Mouse (Mus musculus) liver, embryonic 14.5 days (tissue): ENCODE results near the gene Plekha7. TPM values are rescaled to one million over a fixed set of nuclear protein-coding genes. Genes with fewer than 3 reads are reported as not detected.

Source experiments
- ATAC-seq: fragments of 200-750 bp; cut with Nextera tagmentation; 2 replicates; pipeline ENCODE4 v1.8.0; 2017; ENCODE audit warnings: moderate number of reproducible peaks, mild to moderate bottlenecking, moderate library complexity; ENCODE audit not compliant: insufficient read depth
- DNase-seq, 3 experiments: peaks; one replicate each; pipeline ENCODE4 v3.0.0-alpha.2; 2012 to 2013; ENCODE audit warnings: low read depth in 3 of 3, low spot score in 3 of 3
- H3K27ac ChIP-seq: fragments of 300-500 bp; sonication (generic); 2 replicates; pipeline ENCODE4 v1.5.1; 2014; ENCODE audit warnings: moderate library complexity, mild to moderate bottlenecking, control low read depth, inconsistent platforms
- H3K27me3 ChIP-seq: fragments of 300-500 bp; sonication (generic); 2 replicates; pipeline ENCODE4 v1.6.1; 2014; ENCODE audit warnings: mild to moderate bottlenecking, low read length, moderate library complexity; ENCODE audit not compliant: control insufficient read depth, insufficient read depth
- H3K36me3 ChIP-seq: fragments of 300-500 bp; sonication (generic); replicated peaks from 2 replicates; pipeline ENCODE4 v1.6.1; 2014; ENCODE audit warnings: low read depth; ENCODE audit not compliant: control insufficient read depth, insufficient read depth
- H3K4me1 ChIP-seq, 2 experiments: fragments of 200-500 bp in 1 of 2; fragments of 300-500 bp in 1 of 2; sonication (generic) in 1 of 2; replicated peaks; 2 replicates each; pipeline ENCODE4 v1.6.1; 2012 to 2014; ENCODE audit warnings: antibody characterized with exemption in 1 of 2, inconsistent platforms in 1 of 2, low read length in 1 of 2; ENCODE audit not compliant: control insufficient read depth in 2 of 2, insufficient read depth in 2 of 2
- H3K4me2 ChIP-seq: fragments of 300-500 bp; sonication (generic); 2 replicates; pipeline ENCODE4 v1.6.1; 2014; ENCODE audit warnings: low read depth, mild to moderate bottlenecking, control low read depth, moderate library complexity
- H3K4me3 ChIP-seq, 2 experiments: fragments of 200-500 bp in 1 of 2; fragments of 300-500 bp in 1 of 2; sonication (generic) in 1 of 2; 2 replicates each; pipeline ENCODE4 v1.5.1; 2012 to 2014; ENCODE audit warnings: low read depth in 2 of 2, low read length in 2 of 2, mild to moderate bottlenecking in 2 of 2, control low read depth in 1 of 2, inconsistent platforms in 1 of 2, moderate library complexity in 1 of 2; ENCODE audit not compliant: insufficient read depth in 1 of 2
- H3K9ac ChIP-seq: fragments of 300-500 bp; sonication (generic); replicated peaks from 2 replicates; pipeline ENCODE4 v1.6.1; 2014; ENCODE audit warnings: mild to moderate bottlenecking, control low read depth, moderate library complexity
- H3K9me3 ChIP-seq: fragments of 300-500 bp; sonication (generic); 2 replicates; pipeline ENCODE4 v1.6.1; 2016; ENCODE audit warnings: low read length, mixed read lengths; ENCODE audit not compliant: control insufficient read depth
- CTCF ChIP-seq: IDR thresholded peaks from 2 replicates; pipeline ENCODE4 v1.5.1; 2016; ENCODE audit warnings: antibody characterized with exemption, low read depth, control low read depth
- EP300 ChIP-seq: IDR thresholded peaks from 2 replicates; pipeline ENCODE4 v1.6.1; 2016; ENCODE audit warnings: antibody characterized with exemption, low read depth
- WGBS: fragments of 180-500 bp; shearing (Covaris S2); extraction: QIAGEN DNeasy Blood & Tissue Kit; methylation state at CpG from one replicate; pipeline ENCODE4 v1.1.7; 2014; ENCODE audit not compliant: insufficient replicate concordance; 5-methylcytosine and 5-hydroxymethylcytosine counted together
- polyA plus RNA-seq, 2 experiments: library from polyadenylated mRNA; depleted of rRNA in 1 of 2; stranded (reverse) in 1 of 2; unstranded in 1 of 2; fragments of >200 nt; fragmentation: Nextera tagmentation in 1 of 2; extraction: Ambion mirVana in 1 of 2; gene quantifications; 2 replicates each; pipeline versions ENCODE4 v1.2.1 to v1.2.3; 2012 to 2014

The Plekha7 gene
- polyA plus RNA-seq, 2 experiments: 1.5 to 2.1 TPM

DNA sequence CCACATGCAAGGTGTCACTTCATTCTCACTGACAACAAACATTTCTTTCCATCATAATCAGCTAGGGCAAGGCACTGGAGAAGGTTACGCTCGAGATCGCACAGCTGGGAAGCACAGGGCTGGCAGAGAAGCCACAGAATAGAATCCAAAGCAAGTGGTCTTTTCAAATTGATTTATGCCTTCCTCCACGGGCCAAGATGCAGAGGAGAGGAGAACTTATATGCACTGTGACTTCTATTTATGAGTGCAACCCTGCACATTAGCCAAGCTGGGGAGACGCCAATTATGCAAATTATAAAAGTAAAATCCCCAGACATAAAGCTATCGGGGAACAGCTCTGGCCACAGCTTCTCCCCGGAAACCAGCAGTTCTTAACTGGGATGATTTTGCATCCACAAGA, 86.3 kb downstream of the Plekha7 start:
- peaks cover 0 to 6% of the 10 kb centered on the region in 2 experiments; a peak in 1 of 4 replicates for H3K4me1 ChIP-seq
- no peaks in the 10 kb centered on the region for H3K9me3 ChIP-seq
- H3K4me3 ChIP-seq: no peak overlapping the region
- 40% methylated on average over 7 of the region's 7 CpGs for WGBS
- ATAC-seq (no peak), DNase-seq (no peak)
- no peak overlapping the region for H3K27ac ChIP-seq
- no peaks in the 10 kb centered on the region for H3K27me3 ChIP-seq
- H3K9ac ChIP-seq: no peak overlapping the region
- H3K36me3 ChIP-seq: no peaks in the 10 kb centered on the region
- H3K4me2 ChIP-seq: no peak overlapping the region
- TF ChIP-seq CTCF (no peak), EP300 (no peak)

DNA sequence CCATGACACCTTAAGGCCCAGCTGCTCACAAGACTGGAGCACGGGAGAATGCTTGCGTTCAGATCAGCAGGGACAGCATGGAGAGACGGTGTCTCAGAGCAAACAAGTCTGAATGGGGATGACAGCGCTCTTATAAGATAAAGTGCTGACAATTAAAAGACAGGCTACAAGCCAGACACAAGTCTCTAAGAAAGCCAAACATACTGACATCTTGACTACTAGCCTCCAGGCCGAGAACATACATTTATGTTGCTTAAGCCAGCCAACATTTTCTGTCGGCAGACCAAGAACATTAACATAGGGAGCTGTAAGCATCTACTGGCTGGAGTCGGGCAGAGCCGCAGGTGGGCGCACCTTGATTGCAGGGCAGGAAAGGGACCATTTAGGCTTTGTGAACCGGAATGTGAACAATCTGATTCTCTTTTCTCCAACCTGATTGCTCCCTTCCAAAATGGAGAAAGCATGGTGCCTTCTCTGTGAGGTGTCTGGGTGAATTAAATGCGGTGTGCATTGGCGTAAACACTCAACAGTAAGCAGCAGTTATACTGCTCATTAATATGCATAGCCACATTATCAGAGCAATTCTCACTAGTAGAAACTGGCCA, 88.0 kb downstream of the Plekha7 start:
- peaks cover 0 to 6% of the 10 kb centered on the region in 2 experiments; a peak in 1 of 4 replicates for H3K4me1 ChIP-seq
- H3K9me3 ChIP-seq: no peaks in the 10 kb centered on the region
- no peaks in the 10 kb centered on the region for H3K36me3 ChIP-seq
- H3K4me2 ChIP-seq: no peak overlapping the region
- DNase-seq (no peak), ATAC-seq (no peak)
- TF ChIP-seq CTCF: no peak
- no peak for TF ChIP-seq EP300
- no peaks in the 10 kb centered on the region for H3K27me3 ChIP-seq
- H3K4me3 ChIP-seq: no peak overlapping the region
- WGBS: 70% methylated on average over 12 of the region's 12 CpGs
- H3K9ac ChIP-seq: no peak overlapping the region
- no peak overlapping the region for H3K27ac ChIP-seq

DNA sequence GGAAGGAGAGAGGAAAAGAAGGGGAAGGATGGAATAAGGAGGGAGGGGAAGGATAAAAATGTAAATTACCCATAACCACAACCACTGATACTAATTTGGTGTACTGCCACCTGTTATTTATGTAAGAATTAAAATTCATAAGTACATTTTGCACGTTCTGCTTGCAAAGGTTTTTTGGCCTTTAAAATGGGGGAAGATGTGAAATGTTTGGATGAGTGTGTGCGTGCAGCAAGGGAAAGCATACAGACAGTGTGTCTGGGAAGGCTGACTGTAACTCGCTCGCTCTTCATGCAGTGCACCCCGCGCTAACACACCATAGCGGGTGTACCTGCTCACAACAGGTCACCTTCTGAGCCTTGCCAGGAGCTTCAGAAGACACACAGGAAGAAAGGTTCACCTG, 90.4 kb downstream of the Plekha7 start:
- Histone ChIP-seq H3K9ac (no peak overlapping the region), H3K4me3 (no peak overlapping the region), H3K27ac (no peak overlapping the region), H3K4me1 (peaks cover 0 to 6% of the 10 kb centered on the region in 2 experiments; a peak in 1 of 4 replicates), H3K36me3 (no peaks in the 10 kb centered on the region), H3K4me2 (no peak overlapping the region), H3K9me3 (no peaks in the 10 kb centered on the region), H3K27me3 (no peaks in the 10 kb centered on the region)
- TF ChIP-seq EP300: no peak
- TF ChIP-seq CTCF: no peak
- ATAC-seq (no peak), DNase-seq (no peak)
- 78% methylated on average over 7 of the region's 7 CpGs for WGBS

DNA sequence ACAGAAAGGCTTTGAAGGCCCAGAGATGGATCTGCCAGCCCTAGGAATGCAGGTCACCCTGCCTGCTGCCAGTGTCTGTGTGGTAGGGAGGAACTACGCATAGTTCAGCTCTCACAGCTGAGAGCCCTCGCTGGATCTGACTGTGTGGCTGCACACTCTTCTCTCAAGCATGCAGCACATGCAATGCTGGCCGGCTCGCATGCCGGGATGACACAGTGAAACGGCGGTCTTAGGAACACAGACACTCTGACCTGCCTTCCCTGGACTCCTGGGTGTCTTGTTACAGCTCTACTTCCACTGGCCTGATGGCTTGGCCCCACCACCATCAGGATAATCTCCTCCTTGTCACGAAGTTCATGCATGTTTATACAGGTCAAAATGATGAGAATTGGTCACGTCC, 96.3 kb downstream of the Plekha7 start:
- no peaks in the 10 kb centered on the region for H3K36me3 ChIP-seq
- TF ChIP-seq EP300: no peak
- TF ChIP-seq CTCF: no peak
- DNase-seq (no peak), ATAC-seq (no peak)
- no peak overlapping the region for H3K4me3 ChIP-seq
- H3K4me1 ChIP-seq: no peaks in the 10 kb centered on the region
- no peak overlapping the region for H3K27ac ChIP-seq
- WGBS: 52% methylated on average over 9 of the region's 9 CpGs
- no peaks in the 10 kb centered on the region for H3K9me3 ChIP-seq
- no peak overlapping the region for H3K4me2 ChIP-seq
- no peaks in the 10 kb centered on the region for H3K27me3 ChIP-seq
- no peak overlapping the region for H3K9ac ChIP-seq

DNA sequence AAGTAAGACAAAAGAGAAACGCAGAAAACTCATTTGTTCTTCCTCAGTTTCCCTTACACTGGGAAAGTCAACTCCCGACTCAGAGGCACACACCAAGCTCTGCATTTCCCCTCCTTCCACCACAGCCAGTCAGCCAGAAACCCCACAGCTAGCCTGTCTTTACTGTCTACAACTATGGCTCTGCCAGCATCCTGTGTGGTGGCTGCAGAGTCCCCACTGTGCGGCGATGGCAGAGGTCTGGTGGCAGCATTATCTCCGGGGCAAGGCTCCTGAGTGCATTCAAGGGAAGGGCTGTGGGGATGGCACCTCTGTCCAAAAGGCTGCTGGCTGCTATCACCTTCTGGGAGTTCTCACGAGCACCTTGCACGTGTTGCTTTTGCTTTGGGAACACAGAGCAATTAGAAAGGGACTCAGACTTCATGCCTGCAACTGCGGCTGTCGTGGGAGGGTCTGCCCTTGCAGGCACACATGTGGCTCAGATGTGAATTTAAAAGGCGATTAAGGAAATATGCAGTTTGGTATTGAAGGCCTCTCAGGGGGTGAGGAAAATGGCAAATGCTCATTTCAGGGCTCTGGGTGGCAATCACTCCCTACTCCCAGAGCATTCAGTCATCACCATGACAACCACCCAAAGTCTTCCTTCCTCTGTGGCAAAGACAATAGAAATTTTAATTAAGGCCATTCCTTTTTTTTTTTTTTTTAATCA, 98.1 kb downstream of the Plekha7 start:
- no peaks in the 10 kb centered on the region for H3K27me3 ChIP-seq
- no peak overlapping the region for H3K4me3 ChIP-seq
- ATAC-seq (no peak), DNase-seq (no peak)
- no peak for TF ChIP-seq EP300
- TF ChIP-seq CTCF: no peak
- 35% methylated on average over 10 of the region's 10 CpGs for WGBS
- no peaks in the 10 kb centered on the region for H3K9me3 ChIP-seq
- H3K27ac ChIP-seq: no peak overlapping the region
- no peak overlapping the region for H3K4me2 ChIP-seq
- no peaks in the 10 kb centered on the region for H3K36me3 ChIP-seq
- no peak overlapping the region for H3K9ac ChIP-seq
- H3K4me1 ChIP-seq: no peaks in the 10 kb centered on the region
